Mouse (Mus musculus): ENCODE measurements at regions not wholly inside any gene's neighbourhood (a gene's known extent, or its start where the extent isn't known, plus 50 kb on each side); places are given as distances from the start of the nearest gene placed in this dataset.
A peak's percentile ranks its signal among the peaks of the same experiment; 100 is the strongest.

- no peaks in the 10 kb centered on the region for H3K27me3 ChIP-seq
- CTCF ChIA-PET, result no interaction called here
- no peak for DNase-seq (ENCODE audit: low read depth, low spot score)
- POLR2A ChIA-PET, result no interaction called here
- in situ Hi-C loops (cut with MboI; ENCODE audit: low pct_unique_long_range_greater_than_20kb), result no loop called here
- TF ChIP-seq CTCF (IDR thresholded peaks at IDR 0.05), result no peak
- ATAC-seq, result no peak
Measured at GRCm38 (mm10) chr1:185828486-185828885, 288.6 kb downstream of the Lyplal1 start.

- in situ Hi-C loops (cut with MboI; ENCODE audit: low pct_unique_long_range_greater_than_20kb), result no loop called here
- ChIA-PET CTCF (no interaction called here), POLR2A (no interaction called here)
- ATAC-seq (no peak), DNase-seq (ENCODE audit: low read depth, low spot score) (no peak)
- peaks cover 5% of the 10 kb centered on the region for H3K27me3 ChIP-seq
- TF ChIP-seq CTCF (IDR thresholded peaks at IDR 0.05), result no peak
Measured at GRCm38 (mm10) chr1:185832059-185832458, 285.1 kb downstream of the Lyplal1 start.

- POLR2A ChIA-PET, result no interaction called here
- CTCF ChIA-PET, result no interaction called here
- H3K27me3 ChIP-seq, result peaks cover 5% of the 10 kb centered on the region
- TF ChIP-seq CTCF (IDR thresholded peaks at IDR 0.05), result no peak
- ATAC-seq, result no peak
- DNase-seq (ENCODE audit: low read depth, low spot score), result peak; percentile 33
- in situ Hi-C loops (cut with MboI; ENCODE audit: low pct_unique_long_range_greater_than_20kb), result no loop called here
Measured at GRCm38 (mm10) chr1:185834171-185834570, 282.9 kb downstream of the Lyplal1 start.

GRCm38 (mm10) chr1:185836632-185837281 is 280.4 kb downstream of the Lyplal1 start:
- in situ Hi-C loops (cut with MboI; ENCODE audit: low pct_unique_long_range_greater_than_20kb), result no loop called here
- DNase-seq (ENCODE audit: low read depth, low spot score) (no peak), ATAC-seq (no peak)
- no peak for TF ChIP-seq CTCF (IDR thresholded peaks at IDR 0.05)
- CTCF ChIA-PET, result interaction anchor here (1.2 kb wide), 2 partner anchors 10 to 91 kb away, joined by 3 to 4 read pairs; no protein-coding TSS in a partner anchor
- POLR2A ChIA-PET, result no interaction called here
- H3K27me3 ChIP-seq, result peaks cover 5% of the 10 kb centered on the region

- in situ Hi-C loops (cut with MboI; ENCODE audit: low pct_unique_long_range_greater_than_20kb), result no loop called here
- ChIA-PET POLR2A (interaction anchor here (0.6 kb wide), 1 partner anchor 21 kb away, joined by 3 read pairs; no protein-coding TSS in a partner anchor), CTCF (no interaction called here)
- no peak for DNase-seq (ENCODE audit: low read depth, low spot score)
- no peak for TF ChIP-seq CTCF (IDR thresholded peaks at IDR 0.05)
- ATAC-seq, result no peak
- H3K27me3 ChIP-seq, result no peaks in the 10 kb centered on the region
Measured at GRCm38 (mm10) chr1:185842481-185842880, 274.6 kb downstream of the Lyplal1 start.

- no peak for ATAC-seq
- in situ Hi-C loops (cut with MboI; ENCODE audit: low pct_unique_long_range_greater_than_20kb), result no loop called here
- POLR2A ChIA-PET, result no interaction called here
- no peak for DNase-seq (ENCODE audit: low read depth, low spot score)
- TF ChIP-seq CTCF (IDR thresholded peaks at IDR 0.05), result no peak
- CTCF ChIA-PET, result no interaction called here
- H3K27me3 ChIP-seq, result no peaks in the 10 kb centered on the region
Measured at GRCm38 (mm10) chr1:185847161-185847560, 269.9 kb downstream of the Lyplal1 start.

- no peak for DNase-seq (ENCODE audit: low read depth, low spot score)
- CTCF ChIA-PET, result no interaction called here
- no peak for ATAC-seq
- H3K27me3 ChIP-seq, result no peaks in the 10 kb centered on the region
- TF ChIP-seq CTCF (IDR thresholded peaks at IDR 0.05), result no peak
- in situ Hi-C loops (cut with MboI; ENCODE audit: low pct_unique_long_range_greater_than_20kb), result no loop called here
- POLR2A ChIA-PET, result no interaction called here
Measured at GRCm38 (mm10) chr1:185850590-185850989, 266.5 kb downstream of the Lyplal1 start.

- in situ Hi-C loops (cut with MboI; ENCODE audit: low pct_unique_long_range_greater_than_20kb), result no loop called here
- CTCF ChIA-PET, result no interaction called here
- ATAC-seq (no peak), DNase-seq (ENCODE audit: low read depth, low spot score) (no peak)
- TF ChIP-seq CTCF (IDR thresholded peaks at IDR 0.05), result no peak
- POLR2A ChIA-PET, result no interaction called here
- no peaks in the 10 kb centered on the region for H3K27me3 ChIP-seq
Measured at GRCm38 (mm10) chr1:185851262-185851893, 265.7 kb downstream of the Lyplal1 start.

- no peak for TF ChIP-seq CTCF (IDR thresholded peaks at IDR 0.05)
- DNase-seq (ENCODE audit: low read depth, low spot score) (no peak), ATAC-seq (no peak)
- peaks cover 3% of the 10 kb centered on the region for H3K27me3 ChIP-seq
- POLR2A ChIA-PET, result no interaction called here
- in situ Hi-C loops (cut with MboI; ENCODE audit: low pct_unique_long_range_greater_than_20kb), result no loop called here
- CTCF ChIA-PET, result interaction anchor here (1.6 kb wide), 1 partner anchor 13 kb away, joined by 3 read pairs; no protein-coding TSS in a partner anchor
Measured at GRCm38 (mm10) chr1:185861692-185862091, 255.4 kb downstream of the Lyplal1 start.

- no peak for TF ChIP-seq CTCF (IDR thresholded peaks at IDR 0.05)
- in situ Hi-C loops (cut with MboI; ENCODE audit: low pct_unique_long_range_greater_than_20kb), result no loop called here
- DNase-seq (ENCODE audit: low read depth, low spot score) (no peak), ATAC-seq (no peak)
- peaks cover 3% of the 10 kb centered on the region for H3K27me3 ChIP-seq
- ChIA-PET CTCF (no interaction called here), POLR2A (no interaction called here)
Measured at GRCm38 (mm10) chr1:185865945-185866344, 251.2 kb downstream of the Lyplal1 start.

GRCm38 (mm10) chr1:185866612-185867011 is 250.5 kb downstream of the Lyplal1 start:
- ATAC-seq, result no peak
- no peak for TF ChIP-seq CTCF (IDR thresholded peaks at IDR 0.05)
- peaks cover 3% of the 10 kb centered on the region for H3K27me3 ChIP-seq
- CTCF ChIA-PET, result interaction anchor here (0.9 kb wide), 1 partner anchor 86 kb away, joined by 3 read pairs; no protein-coding TSS in a partner anchor
- in situ Hi-C loops (cut with MboI; ENCODE audit: low pct_unique_long_range_greater_than_20kb), result no loop called here
- POLR2A ChIA-PET, result no interaction called here
- DNase-seq (ENCODE audit: low read depth, low spot score), result no peak
